Mouse (Mus musculus) left cerebral cortex, postnatal 25 days (tissue): Measurements from ENCODE around the gene Pcif1. TPM values are rescaled to one million over a fixed set of nuclear protein-coding genes. Genes with fewer than 3 reads are reported as not detected.
"Not testable (repeated sequence)": the region's sequence is repeated elsewhere in the genome, so short reads cannot be mapped to it uniquely, and the experiment has no call there.

Experiments
- DNase-seq, 2 experiments: peaks; one replicate each; pipeline ENCODE4 v3.0.0; 2022; ENCODE audit warnings: low spot score in 2 of 2, mixed read lengths in 1 of 2
- intact Hi-C: fragments of 180-260 bp; cut with DNase I; formaldehyde crosslinking; loops from one replicate; pipeline ENCODE4 v1.15.1; 2025
- total RNA-seq, 2 experiments: library from RNA; stranded (reverse); gene quantifications; 2 replicates each; pipeline ENCODE4 v1.2.3; 2021

Pcif1 gene
- total RNA-seq, 2 experiments from 2014 or later, result 36.8 to 39.8 TPM

DNA sequence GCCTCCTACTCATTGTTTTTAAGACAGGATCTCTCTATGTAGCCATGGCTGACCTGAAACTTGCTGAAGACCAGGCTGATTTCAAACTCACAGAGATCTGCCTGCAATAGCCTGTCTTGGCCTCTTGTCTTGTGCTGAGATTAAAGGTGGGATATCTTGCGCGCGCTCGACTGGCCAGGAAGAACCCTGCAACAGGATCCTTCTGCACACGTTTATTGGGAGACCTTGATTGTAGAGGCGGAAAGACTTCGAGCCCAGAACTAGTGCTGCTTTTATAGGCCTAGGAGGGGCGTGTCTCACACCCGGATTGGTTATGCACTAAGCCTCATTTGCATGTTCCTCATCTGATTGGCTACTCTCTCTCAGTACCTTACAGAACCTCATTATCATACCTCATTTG, 15.7 kb upstream of the Pcif1 start:
- DNase-seq, intact Hi-C loops: not testable (repeated sequence)

DNA sequence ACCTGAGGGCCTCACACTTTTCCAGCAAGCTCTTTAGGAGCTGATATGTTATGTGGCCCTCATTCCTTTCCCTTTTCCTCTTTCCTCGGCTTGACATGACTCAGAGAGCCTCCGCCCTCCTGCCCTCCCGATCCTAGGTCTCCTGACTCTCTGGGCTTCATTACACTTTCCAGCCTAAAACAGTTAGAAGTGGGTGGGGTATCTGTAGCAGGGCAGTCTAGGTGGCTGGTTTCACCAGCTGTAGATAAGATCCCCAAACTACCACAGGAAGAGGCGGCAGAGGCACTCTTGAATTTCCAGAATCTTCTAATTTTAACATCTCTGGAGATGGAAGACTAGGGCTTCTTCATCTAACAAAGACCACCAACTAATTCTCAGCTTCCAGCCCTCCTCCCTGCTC, 14.5 kb upstream of the Pcif1 start:
- intact Hi-C loops, result no loop called here
- DNase-seq, result no peak

DNA sequence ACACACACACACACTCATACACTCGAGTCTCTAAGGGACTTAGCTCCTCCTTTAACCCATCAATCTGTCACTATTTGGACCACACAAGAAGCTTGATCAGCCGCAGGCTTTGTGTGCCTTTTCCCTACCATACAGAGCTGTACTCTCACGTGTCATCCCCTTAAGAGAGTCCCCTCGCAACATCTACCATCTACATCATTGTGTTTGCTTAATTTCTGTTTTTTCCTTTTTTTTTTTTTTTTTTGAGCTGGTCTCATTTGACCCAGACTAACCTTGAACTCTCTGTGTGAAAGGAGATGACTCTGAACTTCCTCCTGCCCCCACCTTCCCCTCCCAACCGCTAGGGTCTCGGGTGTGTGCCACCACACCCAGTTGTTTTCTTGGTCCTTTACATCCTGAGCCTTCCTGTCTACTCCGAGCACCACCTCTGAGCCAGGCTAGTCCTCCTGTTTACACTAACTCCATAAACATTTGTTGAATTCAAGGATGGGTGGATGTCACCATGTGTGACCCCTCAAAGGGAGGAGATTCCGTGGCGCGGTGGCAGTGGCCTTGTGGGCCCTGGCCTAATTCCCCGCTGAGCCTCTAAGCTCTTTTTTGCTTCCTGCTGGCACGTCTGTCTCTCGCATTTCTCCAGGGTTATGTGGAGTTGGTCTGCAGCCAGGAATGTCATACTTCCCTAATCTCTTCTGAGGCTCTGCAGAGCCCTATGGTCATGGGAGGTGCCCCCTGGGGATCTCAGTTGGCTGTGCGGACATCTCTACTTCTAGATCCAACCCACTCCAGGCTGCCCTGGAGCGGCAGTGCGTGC, 12.2 kb upstream of the Pcif1 start:
- intact Hi-C loops, result no loop called here
- no peak for DNase-seq

DNA sequence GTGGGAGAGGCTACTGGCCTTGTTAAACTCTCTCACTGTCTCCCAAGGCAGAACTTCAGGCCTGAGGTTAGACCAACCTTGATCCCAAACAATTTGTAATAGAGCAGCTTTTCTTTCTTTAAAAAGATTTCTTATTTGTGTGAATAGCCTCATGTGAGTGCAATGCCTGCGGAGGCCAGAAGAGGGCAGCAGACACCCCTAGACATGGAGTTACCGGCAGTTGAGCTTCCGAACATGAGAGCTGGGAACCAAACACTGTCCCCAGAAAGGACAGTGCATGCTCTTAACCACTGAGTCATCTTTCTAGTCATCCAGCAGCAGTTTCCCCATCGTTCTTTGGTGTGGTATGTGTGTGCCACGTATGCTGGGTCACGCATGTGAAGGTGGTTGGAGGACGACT, 11.5 kb upstream of the Pcif1 start:
- DNase-seq, result no peak
- intact Hi-C loops, result no loop called here

DNA sequence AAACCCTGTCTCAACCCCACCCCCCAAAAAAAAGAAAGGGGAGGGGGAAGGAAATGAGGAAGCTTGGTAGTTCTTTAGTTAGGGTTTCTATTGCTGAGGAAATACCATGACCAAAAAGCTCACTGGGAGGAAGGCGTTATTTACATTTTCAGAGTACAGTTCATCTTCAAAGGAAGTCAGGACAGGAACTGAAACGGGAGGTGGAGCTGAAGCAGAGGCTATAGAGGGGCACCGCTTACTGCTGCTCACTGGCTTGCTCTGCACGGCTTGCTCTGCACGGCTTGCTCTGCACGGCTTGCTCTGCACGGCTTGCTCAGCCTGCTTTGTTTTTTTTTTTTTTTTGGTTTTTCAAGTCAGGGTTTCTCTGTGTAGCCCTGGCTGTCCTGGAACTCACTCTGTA, 10.6 kb upstream of the Pcif1 start:
- intact Hi-C loops, result no loop called here

DNA sequence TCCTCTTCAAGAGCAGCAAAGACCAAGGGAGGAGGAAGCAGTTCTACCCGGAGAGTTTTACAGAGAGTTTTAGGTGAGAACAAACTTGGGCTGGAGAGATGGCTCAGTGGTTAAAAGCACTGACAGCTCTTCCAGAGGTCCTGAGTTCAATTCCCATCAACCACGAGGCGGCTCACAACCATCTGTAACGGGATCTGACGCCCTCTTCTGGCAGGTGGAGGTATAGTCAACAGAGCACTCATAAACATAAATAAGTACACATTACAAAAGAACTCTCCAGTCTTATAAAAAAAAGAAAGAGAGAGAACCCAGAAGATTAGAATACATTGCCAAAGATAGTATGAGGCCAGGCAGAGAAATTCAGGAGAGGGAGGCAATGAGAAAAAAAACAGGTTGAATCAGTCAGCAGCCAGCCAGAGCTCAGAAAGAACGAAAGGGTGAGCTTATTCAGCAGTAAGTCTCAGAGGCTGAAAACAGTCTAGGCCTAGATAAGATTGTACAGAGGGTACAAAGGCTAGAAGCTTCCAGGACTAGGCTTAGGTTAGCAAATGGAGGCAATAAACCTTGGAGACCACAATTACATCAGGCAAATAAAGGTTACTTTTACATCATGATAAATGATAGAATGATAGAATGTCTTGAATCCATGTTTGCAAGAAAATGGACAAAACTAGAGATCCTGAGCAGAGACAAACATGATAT, 7.4 kb upstream of the Pcif1 start:
- intact Hi-C loops, result no loop called here
- DNase-seq, result no peak

More for the DNA sequence above, 10.6 kb upstream of the Pcif1 start:
- DNase-seq, result no peak

DNA sequence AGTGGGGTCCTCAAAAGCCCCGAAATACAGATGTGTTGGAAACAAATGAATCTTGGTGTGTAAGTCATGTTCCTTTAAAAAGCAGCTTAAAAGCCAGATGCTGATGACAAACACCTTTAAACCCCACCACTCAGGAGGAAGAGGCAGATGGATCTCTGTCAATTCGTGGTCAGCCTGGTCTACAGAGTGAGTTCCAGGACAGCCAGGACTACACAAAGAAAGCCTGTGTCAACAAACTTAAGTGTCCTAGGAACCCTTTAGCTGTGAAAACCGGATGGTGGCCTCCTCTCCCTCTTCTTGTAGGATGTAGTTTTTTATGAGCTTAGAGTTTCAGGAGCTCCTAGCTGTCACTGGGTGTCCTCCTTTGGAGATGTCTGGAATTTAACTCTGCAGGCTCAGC, 5.5 kb upstream of the Pcif1 start:
- intact Hi-C loops, result no loop called here

DNA sequence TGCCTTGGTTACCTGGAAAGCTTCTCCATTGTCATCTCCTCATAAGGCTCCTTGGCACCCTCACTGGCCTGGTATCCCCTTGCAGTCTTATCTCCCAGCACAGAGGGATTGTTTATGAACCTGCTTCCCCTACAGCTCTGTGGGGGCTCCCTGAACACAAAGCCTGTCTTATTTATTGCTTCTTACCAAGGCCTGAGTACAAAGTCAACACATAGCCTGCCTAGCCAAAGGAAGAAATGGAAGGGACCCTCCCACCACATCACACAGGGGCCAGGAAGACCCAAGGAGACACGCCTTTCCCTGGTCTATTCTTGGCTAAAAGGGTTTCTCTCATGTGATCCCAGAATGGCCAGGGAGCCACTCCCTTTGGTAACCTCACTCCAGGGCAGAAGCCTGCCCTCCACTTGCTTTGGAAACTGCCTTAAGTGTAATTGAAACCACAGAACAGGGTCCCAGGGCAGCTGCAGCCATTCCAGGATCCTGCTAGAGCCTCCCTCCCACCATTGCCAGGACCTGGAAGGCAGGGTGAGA, 4.8 kb upstream of the Pcif1 start:
- intact Hi-C loops, result no loop called here
- no peak for DNase-seq

More for the DNA sequence above, 5.5 kb upstream of the Pcif1 start:
- no peak for DNase-seq

DNA sequence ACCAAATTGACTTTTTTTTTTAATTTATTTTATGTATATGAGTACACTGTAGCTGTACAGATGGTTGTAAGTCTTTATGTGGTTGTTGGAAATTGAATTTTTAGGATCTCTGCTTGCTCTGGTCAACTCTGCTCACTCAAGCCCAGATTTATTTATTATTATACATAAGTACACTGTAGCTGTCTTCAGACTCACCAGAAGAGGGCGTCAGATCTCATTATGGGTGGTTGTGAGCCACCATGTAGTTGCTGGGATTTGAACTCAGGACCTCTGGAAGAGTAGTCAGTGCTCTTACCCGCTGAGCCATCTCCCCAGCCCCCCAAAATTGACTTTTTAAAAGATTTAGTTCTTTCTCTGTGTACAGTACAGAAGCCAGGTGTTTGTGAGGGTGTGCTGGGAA, 3.5 kb upstream of the Pcif1 start:
- DNase-seq, intact Hi-C loops: not testable (repeated sequence)

DNA sequence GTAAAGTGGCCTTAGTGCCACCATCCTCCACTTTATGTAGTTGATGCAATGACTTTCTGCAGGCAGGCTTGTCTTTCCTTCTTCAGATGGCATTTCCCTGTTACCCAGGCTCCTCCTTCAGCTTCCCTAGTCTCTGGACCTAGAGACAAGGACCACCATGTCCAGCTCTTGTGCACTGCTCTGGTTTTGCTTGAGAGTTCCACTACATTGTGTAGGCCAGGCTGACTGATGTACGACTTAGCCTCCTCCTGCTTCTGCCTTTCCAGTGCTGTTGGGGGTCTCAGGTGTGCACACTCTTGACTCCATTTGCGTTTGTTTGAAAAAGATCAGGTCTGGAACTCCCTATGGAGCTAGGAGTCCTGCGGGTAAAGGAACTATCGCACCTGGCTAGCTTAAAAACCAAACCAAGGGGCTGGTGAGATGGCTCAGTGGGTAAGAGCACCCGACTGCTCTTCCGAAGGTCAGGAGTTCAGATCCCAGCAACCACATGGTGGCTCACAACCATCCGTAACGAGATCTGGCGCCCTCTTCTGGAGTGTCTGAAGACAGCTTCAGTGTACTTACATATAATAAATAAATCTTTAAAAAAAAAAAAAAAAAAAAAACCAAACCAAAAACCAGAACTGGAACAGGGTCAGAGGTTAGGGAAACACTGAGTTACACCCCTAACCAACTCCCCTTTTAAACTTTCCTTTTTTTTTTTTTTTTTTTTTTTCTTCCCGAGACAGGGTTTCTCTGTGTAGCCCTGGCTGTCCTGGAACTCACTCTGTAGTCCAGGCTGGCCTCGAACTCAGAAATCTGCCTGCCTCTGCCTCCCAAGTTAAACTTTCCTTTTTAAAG, 1.5 kb upstream of the Pcif1 start:
- DNase-seq, intact Hi-C loops: not testable (repeated sequence)

DNA sequence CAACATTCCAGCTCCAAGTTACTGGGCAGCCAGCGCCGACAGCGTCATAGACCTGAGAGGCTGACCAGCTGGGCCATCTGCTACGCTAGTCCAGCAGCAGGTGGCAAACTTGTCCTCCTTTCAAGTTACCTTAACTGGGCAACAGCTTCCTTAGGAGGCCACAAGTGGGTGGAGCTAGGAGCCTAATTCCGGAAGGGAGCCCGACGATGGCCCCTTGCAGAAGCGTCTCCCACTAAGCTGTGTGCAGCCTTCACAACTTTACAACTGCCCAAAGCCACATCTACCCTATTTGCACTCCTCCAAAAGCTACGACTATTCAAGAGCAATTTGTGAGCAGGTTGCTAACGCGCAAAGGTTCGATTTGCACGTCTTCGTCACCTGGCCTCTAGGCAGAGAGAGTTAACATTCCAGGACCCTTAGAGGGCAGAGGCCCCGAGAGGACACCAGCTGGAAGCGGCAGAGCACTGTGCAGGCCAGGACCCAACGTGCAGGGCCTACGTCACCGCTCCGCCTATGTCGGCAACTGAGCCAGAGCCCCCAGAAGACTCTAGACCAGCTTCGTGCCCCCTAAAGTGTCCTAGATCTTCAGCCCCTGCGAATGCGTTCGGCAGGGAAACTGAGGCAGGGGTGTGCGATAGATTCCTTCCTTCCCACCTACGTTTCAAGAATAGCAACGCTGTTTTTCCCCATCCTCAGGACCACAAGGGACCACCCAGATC, 436 bp upstream of the Pcif1 start:
- intact Hi-C loops, result loop anchor here (1.0 kb wide), 2 partner anchors 33 to 45 kb away; partner anchors contain the start of genes Neurl2 and Zfp335
- peak in 1 of 2 experiments; percentile 58 for DNase-seq

DNA sequence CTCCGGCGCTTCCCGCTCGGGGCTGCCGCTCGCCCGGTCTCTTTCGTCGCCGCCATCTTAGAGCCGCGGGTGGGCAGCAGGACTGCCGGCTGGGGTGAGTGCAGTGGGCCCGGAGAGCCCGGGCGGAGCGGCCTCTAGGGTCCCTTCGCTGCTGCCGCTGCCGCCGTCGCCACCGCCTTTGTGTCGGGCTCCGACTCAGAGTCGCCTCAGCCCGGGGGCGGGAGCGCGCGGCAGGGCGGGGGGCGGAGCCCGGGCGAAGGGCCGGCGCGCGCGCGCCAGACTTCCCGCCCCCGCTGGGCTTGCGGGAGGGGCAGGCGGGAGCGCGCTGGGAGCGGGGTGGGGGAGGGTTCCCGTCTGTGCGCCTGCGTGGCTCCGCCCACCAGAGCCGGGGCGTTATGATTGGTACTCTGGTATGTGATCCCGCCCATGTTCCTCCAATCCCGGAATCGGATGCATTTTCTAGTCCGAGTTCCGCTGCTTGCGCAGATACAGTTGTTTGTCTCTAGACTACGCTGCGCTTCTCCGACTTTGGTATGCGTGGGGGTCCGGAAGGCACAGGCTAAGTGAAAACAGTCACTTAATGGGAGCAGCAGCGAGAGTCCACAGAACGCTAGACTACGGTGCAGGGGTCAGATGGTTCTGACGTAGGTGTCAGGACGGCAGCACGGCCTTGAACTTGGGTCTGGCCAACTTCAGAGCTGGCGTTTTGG, 619 bp downstream of the Pcif1 start:
- peak; percentile 92 to 97 for DNase-seq
- intact Hi-C loops, result loop anchor here (1.0 kb wide), 2 partner anchors 32 to 46 kb away; partner anchors contain the start of genes Neurl2 and Zfp335

DNA sequence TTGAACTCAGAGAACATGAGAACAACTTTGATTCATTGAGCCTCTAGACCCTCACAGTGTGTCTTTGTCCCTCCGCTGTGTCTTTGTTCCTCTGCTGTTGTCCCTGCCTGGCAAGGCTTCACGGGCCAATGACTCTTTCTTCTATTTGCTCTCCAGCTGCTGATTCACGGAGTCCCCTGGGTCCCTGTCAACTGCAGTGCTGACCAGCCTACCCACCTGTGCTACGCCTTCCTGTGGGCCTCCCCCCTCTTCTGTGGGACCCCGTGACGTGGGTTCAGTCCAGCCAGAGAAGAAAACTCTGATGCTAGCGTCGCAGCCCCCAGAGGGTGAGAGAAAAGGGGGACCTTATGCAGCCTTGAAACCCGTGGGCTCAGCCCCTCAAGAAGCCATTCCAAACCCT, 3.5 kb downstream of the Pcif1 start:
- no peak for DNase-seq
- intact Hi-C loops, result no loop called here

DNA sequence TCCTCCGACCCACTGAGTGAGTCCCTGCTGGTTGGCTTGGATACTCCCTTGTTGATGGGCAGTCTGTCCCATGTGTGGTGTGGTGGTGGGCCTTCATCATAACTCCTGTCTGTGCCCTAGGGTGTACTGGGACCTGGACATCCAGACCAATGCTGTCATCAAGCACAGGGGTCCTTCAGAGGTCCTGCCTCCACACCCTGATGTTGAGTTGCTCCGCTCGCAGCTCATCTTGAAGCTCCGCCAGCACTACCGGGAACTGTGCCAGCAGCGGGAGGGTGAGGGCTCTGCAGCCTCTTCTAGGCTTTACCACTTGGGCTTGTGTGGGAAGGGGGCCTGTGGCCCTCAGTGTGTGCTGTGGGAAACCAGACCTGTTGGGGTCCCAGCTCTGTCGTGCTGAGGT, 6.7 kb downstream of the Pcif1 start:
- peak; percentile 79 to 86 for DNase-seq
- intact Hi-C loops, result no loop called here

DNA sequence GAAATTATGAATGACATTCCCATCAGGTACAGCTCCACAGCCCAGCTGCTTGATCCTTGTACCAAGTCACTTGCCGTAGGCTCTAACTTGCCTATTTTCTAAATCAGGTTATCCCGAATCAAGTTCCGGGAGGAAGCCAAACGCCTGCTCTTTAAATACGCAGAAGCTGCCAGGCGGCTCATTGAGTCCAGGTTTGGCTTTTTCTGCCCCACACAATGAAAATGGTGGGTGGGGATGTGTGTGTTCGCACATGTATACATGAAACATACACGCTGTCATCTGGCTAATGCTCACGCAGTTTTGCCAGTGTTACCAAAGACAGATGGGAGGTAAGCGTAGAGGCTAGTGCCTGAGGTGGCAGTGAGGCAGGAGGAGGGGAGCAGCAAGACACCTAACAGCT, 7.5 kb downstream of the Pcif1 start:
- intact Hi-C loops, result no loop called here
- DNase-seq, result peak in 1 of 2 experiments; percentile 51

DNA sequence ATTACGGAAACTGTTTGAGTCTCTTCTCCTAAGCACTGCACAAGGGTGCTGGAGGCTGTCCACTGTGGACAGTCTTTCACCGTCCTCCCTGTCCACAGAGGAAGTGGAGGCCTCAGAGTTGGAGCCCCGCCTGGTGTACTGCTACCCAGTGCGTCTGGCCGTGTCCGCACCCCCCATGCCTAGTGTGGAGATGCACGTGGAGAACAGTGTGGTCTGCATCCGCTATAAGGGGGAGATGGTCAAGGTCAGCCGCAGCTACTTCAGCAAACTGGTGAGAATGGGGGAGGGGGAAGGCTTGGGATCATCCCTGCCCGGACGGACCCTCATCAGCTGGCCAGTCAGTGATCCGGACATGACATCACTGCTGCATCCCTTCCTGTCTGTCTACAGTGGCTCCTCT, 9.9 kb downstream of the Pcif1 start:
- no peak for DNase-seq
- intact Hi-C loops, result no loop called here

DNA sequence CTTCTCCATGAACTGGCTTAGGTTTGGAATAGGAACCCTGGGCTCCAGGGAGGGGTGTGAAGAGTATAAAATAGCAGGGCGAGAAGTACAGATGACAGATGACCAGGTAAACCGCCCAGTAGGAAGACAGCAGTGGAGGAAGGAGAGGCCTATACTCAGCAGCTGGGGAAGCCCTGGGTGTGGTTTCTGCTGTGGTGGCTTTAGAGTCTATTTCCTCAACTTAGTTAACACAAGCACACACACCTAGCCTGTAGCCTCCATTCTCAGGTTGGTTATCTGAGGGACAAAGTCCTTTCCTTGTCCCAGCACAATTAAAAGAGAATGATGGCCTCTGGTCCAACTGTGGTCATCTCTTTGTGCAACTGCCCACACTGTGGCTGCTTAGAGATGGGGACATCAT, 10.9 kb downstream of the Pcif1 start:
- intact Hi-C loops, result no loop called here
- DNase-seq, result no peak

DNA sequence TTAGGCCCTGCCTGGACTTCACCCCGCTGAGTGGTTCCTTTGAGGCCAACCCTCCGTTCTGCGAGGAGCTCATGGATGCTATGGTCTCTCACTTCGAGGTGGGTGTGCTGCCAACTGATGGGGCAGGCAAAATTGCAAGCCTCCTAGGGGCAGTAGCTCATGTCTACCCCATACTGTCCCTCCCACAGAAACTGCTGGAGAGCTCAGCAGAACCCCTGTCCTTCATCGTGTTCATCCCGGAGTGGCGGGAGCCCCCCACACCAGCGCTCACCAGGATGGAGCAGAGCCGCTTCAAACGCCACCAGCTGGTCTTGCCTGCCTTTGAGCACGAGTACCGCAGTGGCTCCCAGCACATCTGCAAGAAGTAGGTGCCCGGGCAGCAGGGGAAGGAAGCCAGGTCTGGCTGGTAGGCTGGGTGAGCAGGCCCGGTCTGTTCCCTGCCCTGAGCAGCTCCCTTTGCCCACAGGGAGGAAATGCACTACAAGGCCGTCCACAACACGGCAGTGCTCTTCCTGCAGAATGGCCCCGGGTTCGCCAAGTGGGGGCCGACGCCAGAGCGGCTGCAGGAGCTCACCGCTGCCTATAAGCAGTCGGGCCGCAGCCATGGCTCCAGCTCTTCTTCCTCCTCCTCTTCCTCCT, 11.4 kb downstream of the Pcif1 start:
- no peak for DNase-seq
- intact Hi-C loops, result no loop called here
